Comparison of ENCODE assay signal across 19 mouse cellular contexts in genomic region chr9:10522604-10523003, GRCm38 (mm10).
DNase-seq lines count a peak whose midpoint lies in the region; TF ChIP-seq lines count a peak whose summit lies in the region.
"Had no signal": no experiment of that assay in that cellular context is flagged by ENCODE, and none has a peak within 500 bp of the region (broad histone marks: within the 10 kb centered on the region; RNA-seq: fewer than 3 reads in every experiment).

No protein-coding gene starts in this region.

- peaks cover 9 to 14% of the 10 kb centered on the region in 2 experiments for H3K4me1 ChIP-seq in MEL (ENCODE audit: control insufficient read depth in 1 of 2, insufficient read depth in 2 of 2, low read length in 2 of 2)

- H3K36me3 ChIP-seq in MEL (ENCODE audit: control insufficient read depth in 1 of 2, insufficient read depth in 2 of 2, low read length in 2 of 2) = peaks cover 0 to 25% of the 10 kb centered on the region in 2 experiments; a peak in 2 of 4 replicates
- H3K36me3 ChIP-seq: G1E had no signal

- H3K9me3 ChIP-seq in MEL (replicated peaks; ENCODE audit: insufficient read depth, low read length) = no peaks in the 10 kb centered on the region
- H3K9me3 ChIP-seq: G1E had no signal

- H3K27me3 ChIP-seq in MEL (ENCODE audit: control insufficient read depth in 1 of 2, insufficient read depth in 2 of 2, low read length in 2 of 2) = no peaks in the 10 kb centered on the region
- H3K27me3 ChIP-seq: CH12.LX, Patski had no signal

- no peak for TF ChIP-seq RAD21 in MEL (IDR thresholded peaks at IDR 0.05; ENCODE audit: low read depth, low read length)

- no peak overlapping the region for H3K9ac ChIP-seq in MEL (ENCODE audit: control insufficient read depth, low read depth, low read length, poor library complexity, severe bottlenecking)

- DNase-seq in MEL (ENCODE audit: low read depth, low spot score) (peak; percentile 80), MEL-GATA-1-ER (ENCODE audit: extremely low read depth, low read depth) (peak; percentile 9)
- no peak for DNase-seq in ovary, postnatal 10 days (ENCODE audit: low spot score)
- no peak for DNase-seq in neural tube, embryonic 10.5 days (ENCODE audit: extremely low spot score, low spot score)
- DNase-seq: adrenal gland, adult 2 months; adrenal gland, adult 8-10 months; adrenal gland, postnatal 10 days; adrenal gland, postnatal 14 days; adrenal gland, postnatal 25 days; adrenal gland, postnatal 36 days; B cell, adult 2 months; cerebellum, adult 11 months; cerebellum, adult 11-12 months; cerebellum, adult 18-20 months; cerebellum, adult 2 months; cerebellum, adult 8-10 months had no signal

- H3K4me3 ChIP-seq in MEL (ENCODE audit: control insufficient read depth in 1 of 2, insufficient read depth in 1 of 2, low read depth in 2 of 2, low read length in 2 of 2) = no peak overlapping the region

- peak; percentile 62 to 66 for TF ChIP-seq EP300 in MEL (IDR thresholded peaks at IDR 0.05; ENCODE audit: low read depth in 1 of 2, low read length in 2 of 2)

- TF ChIP-seq POLR2A in MEL (IDR thresholded peaks at IDR 0.05; ENCODE audit: control insufficient read depth in 1 of 2, insufficient read depth in 1 of 2, low read depth in 1 of 2, low read length in 2 of 2, poor library complexity in 1 of 2) = no peak

- H3K27ac ChIP-seq in MEL (ENCODE audit: control insufficient read depth, low read depth, low read length) = peak overlapping the region; percentile 55

- no peaks in the 10 kb centered on the region for H3K79me2 ChIP-seq in MEL (ENCODE audit: control insufficient read depth, insufficient read depth, low read length, poor library complexity)

- TF ChIP-seq CTCF in MEL (IDR thresholded peaks at IDR 0.05 in 2 of 3, conservative IDR thresholded peaks at IDR 0.05 in 1 of 3; ENCODE audit: control insufficient read depth in 1 of 3, insufficient read depth in 1 of 3, low read depth in 2 of 3, low read length in 3 of 3, poor library complexity in 1 of 3, severe bottlenecking in 1 of 3) = no peak

TF ChIP-seq in MEL, 35 proteins besides CTCF, POLR2A, EP300 and RAD21:
- TF ChIP-seq MYB (IDR thresholded peaks at IDR 0.05; ENCODE audit: low read depth, low read length) (no peak), SIN3A (IDR thresholded peaks at IDR 0.05; ENCODE audit: low read length) (no peak), USF1 (IDR thresholded peaks at IDR 0.05; ENCODE audit: low read depth, low read length) (no peak), TBP (IDR thresholded peaks at IDR 0.05; ENCODE audit: low read depth, low read length) (peak; percentile 54; the same call in 1 of the 2 replicates), ZNF384 (IDR thresholded peaks at IDR 0.05; ENCODE audit: low read depth, low read length) (0 out of 2 replicates have a peak, but pooled peaks have one; percentile 34), TCF12 (IDR thresholded peaks at IDR 0.05; ENCODE audit: low read depth, low read length) (0 out of 2 replicates have a peak, but pooled peaks have one; percentile 11), CHD2 (IDR thresholded peaks at IDR 0.05; ENCODE audit: low read length) (no peak), ELF1 (IDR thresholded peaks at IDR 0.05; ENCODE audit: low read depth, low read length) (peak; percentile 50; the same call in 1 of the 2 replicates), GATA1 (IDR thresholded peaks at IDR 0.05; ENCODE audit: low read depth, low read length) (peak; percentile 86), JUND (IDR thresholded peaks at IDR 0.05; ENCODE audit: low read depth, low read length) (0 out of 2 replicates have a peak, but pooled peaks have one; percentile 39)

Comparison
In these comparisons a context has a peak if more than half of its experiments do, and no peak if none do; other contexts are left out.
1. DNase-seq: peak in MEL (single experiment) and MEL-GATA-1-ER (single experiment); none in ovary, postnatal 10 days (single experiment) and neural tube, embryonic 10.5 days (single experiment).